Mouse (Mus musculus) E14TG2a.4 (cell line): ENCODE results near the gene Zfp114.

Experiments
- CTCF ChIP-seq: conservative IDR thresholded peaks from 2 replicates; pipeline ENCODE4 v1.5.1; 2014; ENCODE audit warnings: low read length
- NANOG ChIP-seq: IDR thresholded peaks from 2 replicates; pipeline ENCODE4 v1.6.1; 2014; ENCODE audit warnings: borderline replicate concordance, low read length, mixed read lengths

- TF ChIP-seq CTCF, result no peak
- no peak for TF ChIP-seq NANOG
These were observed 22.1 kb downstream of the Zfp114 start for GRCm38 (mm10) chr7:24196961-24197360.
